Mouse (Mus musculus) CH12.LX (cell line): ENCODE data around the gene Gm28044. TPM values are rescaled to one million over a fixed set of nuclear protein-coding genes. Genes with fewer than 3 reads are reported as not detected.
A peak's percentile ranks its signal among the peaks of the same experiment; 100 is the strongest.

ENCODE experiments used
- DNase-seq: peaks from one replicate; pipeline ENCODE4 v3.0.0-alpha.2; 2013; ENCODE audit errors: extremely low read depth
- H3K27ac ChIP-seq: 2 replicates; pipeline ENCODE4 v1.5.1; 2012; ENCODE audit warnings: low read depth, mild to moderate bottlenecking, control low read depth, moderate library complexity; ENCODE audit not compliant: insufficient read depth
- H3K27me3 ChIP-seq: replicated peaks from 2 replicates; pipeline ENCODE3; 2012; ENCODE audit warnings: inconsistent platforms
- H3K36me3 ChIP-seq, 2 experiments: replicated peaks in 1 of 2; 2 replicates each; pipeline versions ENCODE3 to v1.6.1; 2012; ENCODE audit warnings: inconsistent platforms in 1 of 2, low read length in 1 of 2, mild to moderate bottlenecking in 1 of 2, mixed read lengths in 1 of 2, moderate library complexity in 1 of 2; ENCODE audit not compliant: control insufficient read depth in 1 of 2, insufficient read depth in 1 of 2
- H3K4me1 ChIP-seq, 2 experiments: 2 replicates each; pipeline ENCODE4 v1.6.1; 2012; ENCODE audit warnings: inconsistent platforms in 1 of 2, moderate library complexity in 1 of 2; ENCODE audit not compliant: insufficient read depth in 2 of 2, control insufficient read depth in 1 of 2
- H3K4me2 ChIP-seq: 2 replicates; pipeline ENCODE4 v1.6.1; 2012; ENCODE audit warnings: low read depth, mild to moderate bottlenecking, control low read depth; ENCODE audit not compliant: poor library complexity, insufficient read depth, severe bottlenecking
- H3K4me3 ChIP-seq, 3 experiments: fragments of 150-350 bp in 1 of 3; sonication (generic) in 1 of 3; replicated peaks in 1 of 3; 2 replicates each; pipeline versions ENCODE3 to v1.5.1; 2011 to 2012; ENCODE audit warnings: low read depth in 2 of 3, low read length in 2 of 3, mild to moderate bottlenecking in 2 of 3, moderate library complexity in 2 of 3, control low read depth in 1 of 3, improper control_type of control experiment in 1 of 3, inconsistent platforms in 1 of 3, mixed read lengths in 1 of 3; ENCODE audit not compliant: poor library complexity in 1 of 3
- H3K79me2 ChIP-seq: replicated peaks from 2 replicates; pipeline ENCODE4 v1.6.1; 2012; ENCODE audit warnings: mild to moderate bottlenecking, moderate library complexity; ENCODE audit not compliant: control insufficient read depth, poor library complexity, insufficient read depth, severe bottlenecking; ENCODE audit errors: extremely low read depth
- H3K9ac ChIP-seq: 2 replicates; pipeline ENCODE4 v1.6.1; 2012; ENCODE audit warnings: low read depth, mild to moderate bottlenecking, control low read depth, moderate library complexity; ENCODE audit not compliant: insufficient read depth
- H3K9me3 ChIP-seq: replicated peaks from 2 replicates; pipeline ENCODE3; 2012; ENCODE audit warnings: low read length, inconsistent platforms, mixed read lengths
- BHLHE40 ChIP-seq: IDR thresholded peaks from 2 replicates; pipeline ENCODE4 v1.6.1; 2011; ENCODE audit warnings: mild to moderate bottlenecking, low read depth, low read length, improper control_type of control experiment
- CHD1 ChIP-seq: IDR thresholded peaks from 2 replicates; pipeline ENCODE4 v1.6.1; 2012; ENCODE audit warnings: low read depth, low read length, improper control_type of control experiment, inconsistent platforms
- CHD2 ChIP-seq: IDR thresholded peaks from 2 replicates; pipeline ENCODE4 v1.6.1; 2011; ENCODE audit warnings: low read length, improper control_type of control experiment
- CTCF ChIP-seq, 2 experiments: IDR thresholded peaks in 1 of 2; conservative IDR thresholded peaks in 1 of 2; 2 replicates each; pipeline ENCODE4 v1.5.1; 2011 to 2012; ENCODE audit warnings: low read depth in 2 of 2, low read length in 2 of 2, improper control_type of control experiment in 1 of 2, inconsistent platforms in 1 of 2, mild to moderate bottlenecking in 1 of 2, moderate library complexity in 1 of 2
- E2F4 ChIP-seq: IDR thresholded peaks from 2 replicates; pipeline ENCODE4 v1.6.1; 2011; ENCODE audit warnings: low read depth, low read length, improper control_type of control experiment; ENCODE audit not compliant: insufficient replicate concordance
- ELF1 ChIP-seq: IDR thresholded peaks from 2 replicates; pipeline ENCODE4 v1.6.1; 2014; ENCODE audit warnings: low read depth, mild to moderate bottlenecking, inconsistent platforms, low read length, improper control_type of control experiment
- EP300 ChIP-seq: IDR thresholded peaks from 2 replicates; pipeline ENCODE4 v1.6.1; 2011; ENCODE audit warnings: low read length, improper control_type of control experiment
- ETS1 ChIP-seq: conservative IDR thresholded peaks from 2 replicates; pipeline ENCODE4 v1.6.1; 2012; ENCODE audit warnings: low read depth, mild to moderate bottlenecking, inconsistent platforms, low read length, improper control_type of control experiment, moderate library complexity
- GABPA ChIP-seq: IDR thresholded peaks from 2 replicates; pipeline ENCODE4 v1.6.1; 2012; ENCODE audit warnings: low read depth, low read length, improper control_type of control experiment, inconsistent platforms; ENCODE audit not compliant: insufficient replicate concordance
- HCFC1 ChIP-seq: IDR thresholded peaks from 2 replicates; pipeline ENCODE4 v1.6.1; 2012; ENCODE audit warnings: low read depth, mild to moderate bottlenecking, inconsistent platforms, low read length, improper control_type of control experiment
- IRF4 ChIP-seq: IDR thresholded peaks from 2 replicates; pipeline ENCODE4 v1.6.1; 2014; ENCODE audit warnings: low read depth, mild to moderate bottlenecking, inconsistent platforms, low read length, improper control_type of control experiment
- JUN ChIP-seq: IDR thresholded peaks from 2 replicates; pipeline ENCODE4 v1.6.1; 2011; ENCODE audit warnings: low read depth, mild to moderate bottlenecking, low read length, improper control_type of control experiment, moderate library complexity; ENCODE audit not compliant: insufficient read depth
- JUND ChIP-seq: conservative IDR thresholded peaks from 2 replicates; pipeline ENCODE4 v1.6.1; 2011; ENCODE audit warnings: low read depth, low read length, improper control_type of control experiment
- KAT2A ChIP-seq: IDR thresholded peaks from 2 replicates; pipeline ENCODE4 v1.6.1; 2012; ENCODE audit warnings: low read length, improper control_type of control experiment, inconsistent platforms; ENCODE audit not compliant: insufficient replicate concordance
- MAFK ChIP-seq: IDR thresholded peaks from 2 replicates; pipeline ENCODE4 v1.6.1; 2011; ENCODE audit warnings: low read length, improper control_type of control experiment; ENCODE audit not compliant: insufficient replicate concordance
- MAX ChIP-seq: IDR thresholded peaks from 2 replicates; pipeline ENCODE4 v1.6.1; 2011; ENCODE audit warnings: low read length, improper control_type of control experiment
- MAZ ChIP-seq: IDR thresholded peaks from 2 replicates; pipeline ENCODE4 v1.6.1; 2012; ENCODE audit warnings: low read depth, mild to moderate bottlenecking, inconsistent platforms, low read length, improper control_type of control experiment, moderate library complexity
- MEF2A ChIP-seq: IDR thresholded peaks from 2 replicates; pipeline ENCODE4 v1.6.1; 2014; ENCODE audit warnings: low read depth, mild to moderate bottlenecking, inconsistent platforms, low read length, improper control_type of control experiment, borderline replicate concordance
- MXI1 ChIP-seq: IDR thresholded peaks from 2 replicates; pipeline ENCODE4 v1.6.1; 2011; ENCODE audit warnings: mild to moderate bottlenecking, low read depth, low read length, improper control_type of control experiment
- MYC ChIP-seq: IDR thresholded peaks from 2 replicates; pipeline ENCODE4 v1.6.1; 2011; ENCODE audit warnings: low read depth, mild to moderate bottlenecking, improper control_type of control experiment, low read length
- NELFE ChIP-seq: IDR thresholded peaks from 2 replicates; pipeline ENCODE4 v1.6.1; 2011; ENCODE audit warnings: low read depth, low read length, improper control_type of control experiment
- NRF1 ChIP-seq: IDR thresholded peaks from 2 replicates; pipeline ENCODE4 v1.6.1; 2014; ENCODE audit warnings: low read depth, mild to moderate bottlenecking, inconsistent platforms, low read length, improper control_type of control experiment, moderate library complexity
- PAX5 ChIP-seq: IDR thresholded peaks from 2 replicates; pipeline ENCODE4 v1.6.1; 2012; ENCODE audit warnings: low read length, inconsistent platforms, mixed read lengths
- POLR2A ChIP-seq: IDR thresholded peaks from 2 replicates; pipeline ENCODE4 v1.6.1; 2011; ENCODE audit warnings: low read depth, mild to moderate bottlenecking, improper control_type of control experiment, low read length
- POLR2AphosphoS2 ChIP-seq: IDR thresholded peaks from 2 replicates; pipeline ENCODE4 v1.6.1; 2011; ENCODE audit warnings: low read depth, low read length, improper control_type of control experiment
- RAD21 ChIP-seq: IDR thresholded peaks from 2 replicates; pipeline ENCODE4 v1.6.1; 2011; ENCODE audit warnings: low read depth, mild to moderate bottlenecking, low read length, improper control_type of control experiment, moderate library complexity
- RCOR1 ChIP-seq: conservative IDR thresholded peaks from 2 replicates; pipeline ENCODE4 v1.6.1; 2012; ENCODE audit warnings: low read depth, mild to moderate bottlenecking, inconsistent platforms, low read length, improper control_type of control experiment
- SIN3A ChIP-seq: IDR thresholded peaks from 2 replicates; pipeline ENCODE4 v1.6.1; 2012; ENCODE audit warnings: low read length, improper control_type of control experiment, inconsistent platforms
- SMC3 ChIP-seq: IDR thresholded peaks from 2 replicates; pipeline ENCODE4 v1.6.1; 2011; ENCODE audit warnings: low read depth, low read length, improper control_type of control experiment
- TBP ChIP-seq: conservative IDR thresholded peaks from 2 replicates; pipeline ENCODE4 v1.6.1; 2011; ENCODE audit warnings: low read depth, low read length, improper control_type of control experiment
- TCF12 ChIP-seq: IDR thresholded peaks from 2 replicates; pipeline ENCODE4 v1.6.1; 2014; ENCODE audit warnings: low read depth, mild to moderate bottlenecking, inconsistent platforms, low read length, improper control_type of control experiment
- UBTF ChIP-seq: IDR thresholded peaks from 2 replicates; pipeline ENCODE4 v1.6.1; 2012; ENCODE audit warnings: low read depth, mild to moderate bottlenecking, inconsistent platforms, low read length, improper control_type of control experiment, moderate library complexity
- USF1 ChIP-seq: IDR thresholded peaks from 2 replicates; pipeline ENCODE4 v1.6.1; 2014; ENCODE audit warnings: low read depth, mild to moderate bottlenecking, inconsistent platforms, low read length, improper control_type of control experiment
- USF2 ChIP-seq: conservative IDR thresholded peaks from 2 replicates; pipeline ENCODE4 v1.6.1; 2011; ENCODE audit warnings: low read depth, low read length, improper control_type of control experiment
- ZC3H11A ChIP-seq: IDR thresholded peaks from 2 replicates; pipeline ENCODE4 v1.6.1; 2012; ENCODE audit warnings: low read depth, mild to moderate bottlenecking, inconsistent platforms, low read length, improper control_type of control experiment
- ZKSCAN1 ChIP-seq: IDR thresholded peaks from 2 replicates; pipeline ENCODE4 v1.6.1; 2012; ENCODE audit warnings: low read depth, inconsistent platforms, low read length, improper control_type of control experiment, borderline replicate concordance
- ZMIZ1 ChIP-seq: IDR thresholded peaks from 2 replicates; pipeline ENCODE4 v1.6.1; 2012; ENCODE audit warnings: low read depth, mild to moderate bottlenecking, inconsistent platforms, low read length, improper control_type of control experiment
- ZNF384 ChIP-seq: IDR thresholded peaks from 2 replicates; pipeline ENCODE4 v1.6.1; 2012; ENCODE audit warnings: low read depth, low read length, improper control_type of control experiment, inconsistent platforms
- dilution Hi-C: fragments of 300-500 bp; cut with MboI; formaldehyde crosslinking; loops from 2 replicates; pipeline ENCODE4 v1.14.3; 2020; ENCODE audit warnings: low sequenced_read_pairs; ENCODE audit not compliant: extremely low pct_unique_long_range_greater_than_20kb, extremely low pct_ligation_motif_present
- in situ Hi-C: fragments of 300-500 bp; cut with MboI; formaldehyde crosslinking; loops from 3 replicates; pipeline ENCODE4 v1.14.3; 2019; ENCODE audit warnings: low sequenced_read_pairs, low pct_ligation_motif_present, low pct_unique_long_range_greater_than_20kb, mixed read lengths
- polyA plus RNA-seq: library from polyadenylated mRNA; unstranded; fragments of >175 nt; gene quantifications from 2 replicates; pipeline ENCODE4 v1.2.1, GENCODE M21; 2012; ENCODE audit warnings: low read depth; ENCODE audit not compliant: insufficient read length
- total RNA-seq, 2 experiments: library from RNA; depleted of rRNA; stranded (reverse); fragments of 300-350 nt in 1 of 2; fragments of >200 nt in 1 of 2; gene quantifications; 2 replicates each; pipeline ENCODE4 v1.2.3; 2012 to 2014

The Gm28044 gene
- total and polyA plus RNA-seq, 3 experiments: 1.0 to 1.1 TPM; not detected in 1

GRCm38 (mm10) chr13:67268568-67269369 lies 91.6 kb downstream of the Gm28044 start:
- H3K27ac ChIP-seq: no peak overlapping the region
- TF ChIP-seq E2F4: no peak
- TF ChIP-seq MAX: peak; percentile 65
- peak; percentile 92 for TF ChIP-seq KAT2A
- TF ChIP-seq ELF1: peak; percentile 98
- peak; percentile 98 for TF ChIP-seq ZKSCAN1
- TF ChIP-seq MAFK: no peak
- TF ChIP-seq ZNF384: no peak
- no peak for TF ChIP-seq RAD21
- TF ChIP-seq UBTF: no peak
- peak; percentile 91 for TF ChIP-seq SIN3A
- TF ChIP-seq IRF4: 0 out of 2 replicates have a peak, but pooled peaks have one; percentile 24
- no peak for TF ChIP-seq SMC3
- TF ChIP-seq USF1: no peak
- TF ChIP-seq EP300: no peak
- TF ChIP-seq ZMIZ1: no peak
- TF ChIP-seq MXI1: peak; percentile 58; the same call in 1 of the 2 replicates
- peak; percentile 70; the same call in 1 of the 2 replicates for TF ChIP-seq NELFE
- TF ChIP-seq USF2: no peak
- peak; percentile 84 for TF ChIP-seq TBP
- TF ChIP-seq NRF1: no peak
- peak; percentile 58; the same call in 1 of the 2 replicates for TF ChIP-seq TCF12
- no peak for TF ChIP-seq ZC3H11A
- TF ChIP-seq CHD1: no peak
- TF ChIP-seq JUND: peak; percentile 76
- peak; percentile 38; the same call in 1 of the 2 replicates for TF ChIP-seq GABPA
- no peak for TF ChIP-seq POLR2AphosphoS2
- no peak for TF ChIP-seq RCOR1
- no peak for TF ChIP-seq CTCF (conservative IDR thresholded peaks at IDR 0.05 in 1 of 2, IDR thresholded peaks at IDR 0.05 in 1 of 2; ENCODE audit: low read depth in 2 of 2, low read length in 2 of 2)
- TF ChIP-seq PAX5: no peak
- TF ChIP-seq HCFC1: peak; percentile 96
- peak; percentile 68 for TF ChIP-seq JUN
- no peak; the same call in 1 of the 2 replicates for TF ChIP-seq MEF2A
- TF ChIP-seq MYC: peak; percentile 45; the same call in 1 of the 2 replicates
- TF ChIP-seq MAZ: no peak
- no peak for TF ChIP-seq BHLHE40
- peak; percentile 23; the same call in 1 of the 2 replicates for TF ChIP-seq ETS1
- TF ChIP-seq CHD2: no peak
- TF ChIP-seq POLR2A: peak; percentile 60
- H3K27me3 ChIP-seq: no peaks in the 10 kb centered on the region
- H3K4me1 ChIP-seq: peaks cover 0 to 7% of the 10 kb centered on the region in 2 experiments; a peak in 1 of 4 replicates
- 0 out of 2 replicates have a peak, but pooled peaks cover 3% of the 10 kb centered on the region for H3K79me2 ChIP-seq
- in situ Hi-C loops (no loop called here), dilution Hi-C loops (no loop called here)
- H3K9ac ChIP-seq: peak overlapping the region; percentile 81
- H3K36me3 ChIP-seq: peaks cover 0 to 7% of the 10 kb centered on the region in 2 experiments
- peak; percentile 89 for DNase-seq
- peaks cover 3% of the 10 kb centered on the region for H3K9me3 ChIP-seq
- H3K4me2 ChIP-seq: peak overlapping the region; percentile 83
- peak overlapping the region; percentile 70 to 99 (median 76) for H3K4me3 ChIP-seq
